Mouse (Mus musculus) adrenal gland, postnatal 4 days (tissue): ENCODE results near the gene Wnt11. TPM values are rescaled to one million over a fixed set of nuclear protein-coding genes. Genes with fewer than 3 reads are reported as not detected.

ENCODE experiments used
- DNase-seq, 2 experiments: peaks; one replicate each; pipeline ENCODE4 v3.0.0; 2021 to 2022; ENCODE audit warnings: low spot score in 2 of 2, mixed read lengths in 2 of 2
- long read RNA-seq, 2 experiments: library from polyadenylated mRNA; stranded (forward); transcript quantifications; one replicate each; pipeline ENCODE4 v2.0.0; 2021
- total RNA-seq, 2 experiments: library from RNA; stranded (reverse); gene quantifications; 2 replicates each; pipeline ENCODE4 v1.2.3; 2021

Wnt11 gene
- total RNA-seq = 1 to 10 TPM; 4.2 to 5.3 TPM
- long read RNA-seq, experiment 1, partial matches to known transcripts = 0 of 5 reads
- long read RNA-seq, experiment 1, other reads (novel, unspliced or antisense) = 5 of 5 reads
- long read RNA-seq, experiment 2, partial matches to known transcripts = 1 of 3 reads
- long read RNA-seq, experiment 2, other reads (novel, unspliced or antisense) = 2 of 3 reads

DNA sequence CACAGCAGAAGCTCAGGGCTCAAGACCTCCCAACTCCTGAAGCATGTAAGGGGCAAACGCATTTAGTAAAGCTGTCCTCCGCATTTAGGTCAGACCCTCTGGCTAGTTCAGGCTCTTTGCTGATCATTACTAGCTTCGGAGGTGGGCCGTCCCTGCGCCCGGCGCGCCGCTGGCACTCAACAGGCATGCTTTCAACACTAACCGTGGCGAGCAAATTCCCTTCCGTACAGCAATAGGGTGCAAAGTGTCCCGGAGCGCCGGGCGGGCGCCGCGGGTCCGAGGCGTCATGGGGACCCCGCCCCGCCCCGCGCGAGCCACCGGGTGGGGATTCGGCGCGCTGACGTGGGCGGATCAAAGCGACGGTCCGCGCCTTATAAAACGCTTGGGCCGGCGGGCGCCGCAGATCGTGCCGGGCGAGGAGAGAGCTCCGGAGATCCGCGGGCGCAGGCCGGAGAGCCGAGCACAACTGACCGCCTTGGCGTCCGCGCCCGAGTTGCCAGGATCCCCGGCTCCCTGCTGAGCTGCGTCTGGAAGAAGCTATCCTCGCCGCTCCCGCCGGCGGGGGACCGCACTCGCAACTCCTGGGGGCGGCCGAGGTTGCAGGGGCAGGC lies at the start of gene Wnt11:
Gene Wnt11 (plus strand): TSS at position 402 of the 611 bp plus-strand sequence.
- no peak for DNase-seq

- DNase-seq = no peak
These were observed 47.9 kb upstream of the Wnt11 start for GRCm38 (mm10) chr7:98786792-98787612.

DNA sequence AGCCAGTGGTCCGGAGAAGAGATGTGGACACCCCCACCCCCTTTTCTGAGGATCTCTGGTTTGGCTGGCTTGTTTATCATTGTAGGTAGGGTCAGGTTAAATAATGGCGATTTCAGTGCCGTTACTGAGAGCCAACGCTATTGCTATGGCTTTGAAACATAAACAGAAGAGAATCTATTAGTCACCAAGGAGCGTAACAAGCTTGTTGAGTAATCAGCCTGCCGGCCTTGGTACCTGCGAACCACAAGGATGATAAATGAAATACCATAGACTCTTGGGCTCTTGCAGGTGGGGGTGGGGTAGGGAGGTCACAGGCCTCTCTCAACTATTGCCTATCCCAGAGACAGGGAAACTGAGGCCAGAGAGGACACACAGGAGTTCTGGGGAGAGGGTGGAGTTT lies 46.2 kb upstream of the Wnt11 start:
- DNase-seq = no peak

DNA sequence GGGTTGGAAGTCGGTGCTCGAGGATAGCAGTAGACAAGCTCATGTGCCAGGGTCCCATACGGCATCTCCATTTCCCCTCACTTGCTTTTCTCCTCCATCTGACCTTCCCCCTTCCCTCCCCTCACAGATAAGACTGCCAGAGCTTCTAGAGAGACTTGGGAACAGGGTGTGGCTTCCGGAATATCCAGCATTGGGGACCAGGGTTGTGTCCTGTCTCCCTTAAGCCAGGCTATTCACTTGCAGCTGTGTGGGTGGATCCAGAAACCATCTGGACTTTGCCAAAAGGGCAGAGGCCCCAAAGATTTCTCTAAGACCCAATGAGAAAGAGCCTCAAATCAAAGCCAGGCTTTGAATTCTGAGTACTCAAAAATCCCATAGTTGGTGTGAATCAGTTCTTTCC lies 45.8 kb upstream of the Wnt11 start:
- no peak for DNase-seq

GRCm38 (mm10) chr7:98791864-98792263 lies 43.0 kb upstream of the Wnt11 start:
- no peak for DNase-seq

DNA sequence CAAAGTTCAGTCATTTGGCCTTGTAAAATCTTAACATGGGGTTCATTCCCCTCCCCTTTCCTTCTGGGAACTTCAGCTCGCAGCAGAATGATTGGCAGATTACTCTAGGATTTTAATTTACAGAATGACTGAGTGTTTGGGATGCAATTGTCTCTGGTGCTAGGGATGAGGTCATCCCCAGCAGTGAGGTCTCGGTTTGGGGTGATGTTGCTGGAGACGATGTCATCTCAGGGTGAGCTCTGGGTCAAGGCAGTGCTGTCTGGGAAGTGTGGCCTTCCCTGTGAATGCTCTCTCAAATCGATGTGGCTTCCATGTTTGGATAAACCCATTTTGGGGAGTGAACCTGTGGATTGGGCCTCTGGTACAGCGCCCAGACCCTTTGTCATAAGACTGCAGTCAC lies 41.1 kb upstream of the Wnt11 start:
- DNase-seq = no peak

- DNase-seq = no peak
These were observed 40.5 kb upstream of the Wnt11 start for GRCm38 (mm10) chr7:98794444-98794843.

DNA sequence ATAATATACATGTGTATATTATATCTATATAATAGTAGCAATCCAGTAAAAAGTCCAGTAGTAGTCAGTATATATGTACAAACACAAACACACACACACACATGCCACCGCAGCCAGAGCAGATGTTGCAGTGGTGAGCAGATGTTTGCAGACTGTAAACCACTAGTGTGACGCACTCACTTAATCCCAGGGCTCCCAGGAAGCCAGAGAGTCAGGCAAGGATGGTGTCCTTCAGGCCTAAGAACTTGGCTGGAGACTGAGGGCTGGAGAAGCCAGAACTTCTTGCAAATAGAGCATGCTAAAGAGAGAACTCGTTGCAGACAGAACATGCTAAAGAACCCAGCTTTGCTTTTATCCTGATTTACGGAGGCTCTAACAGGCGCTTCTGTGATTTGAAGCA lies 39.3 kb upstream of the Wnt11 start:
- no peak for DNase-seq

DNA sequence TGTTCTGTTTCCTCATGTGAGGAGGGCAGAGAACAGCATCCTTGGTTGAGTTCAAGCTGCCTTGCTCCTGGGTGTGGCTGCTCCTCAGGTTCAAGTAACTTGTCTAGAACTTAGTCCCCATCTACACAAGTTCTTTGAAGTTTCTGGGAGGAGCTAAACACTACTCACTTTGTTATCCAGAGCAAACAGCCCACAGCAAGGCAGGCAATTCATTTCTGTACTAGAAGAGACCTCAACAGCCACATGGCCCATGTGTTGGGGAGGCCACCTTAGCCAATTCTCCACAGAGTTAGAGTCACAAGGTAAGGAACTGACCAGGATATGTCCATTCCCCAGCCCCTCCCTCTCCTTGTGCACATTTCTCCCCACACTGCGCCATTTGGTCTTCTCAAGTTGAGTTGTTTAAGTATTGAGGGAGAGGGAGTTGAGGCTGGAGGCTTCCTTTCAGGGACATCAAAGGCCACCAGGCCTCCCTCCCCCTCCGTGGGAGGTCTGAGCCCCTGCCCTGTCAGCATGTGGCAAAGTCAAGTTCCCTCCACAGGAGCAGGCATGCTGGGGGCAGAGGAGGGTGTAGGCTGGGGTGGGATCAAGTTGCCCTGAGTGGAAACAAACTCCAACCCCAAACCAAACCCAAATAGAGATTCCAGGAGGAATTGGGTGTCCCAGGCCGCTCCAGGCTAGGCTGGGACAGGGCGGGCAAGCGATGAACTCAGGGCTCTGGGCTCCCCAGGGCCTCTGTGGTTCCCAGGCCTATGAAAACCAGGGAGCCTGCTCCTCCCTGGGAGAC lies 37.4 kb upstream of the Wnt11 start:
- DNase-seq = no peak

- DNase-seq = no peak
These were observed 36.8 kb upstream of the Wnt11 start for GRCm38 (mm10) chr7:98798134-98798417.

DNA sequence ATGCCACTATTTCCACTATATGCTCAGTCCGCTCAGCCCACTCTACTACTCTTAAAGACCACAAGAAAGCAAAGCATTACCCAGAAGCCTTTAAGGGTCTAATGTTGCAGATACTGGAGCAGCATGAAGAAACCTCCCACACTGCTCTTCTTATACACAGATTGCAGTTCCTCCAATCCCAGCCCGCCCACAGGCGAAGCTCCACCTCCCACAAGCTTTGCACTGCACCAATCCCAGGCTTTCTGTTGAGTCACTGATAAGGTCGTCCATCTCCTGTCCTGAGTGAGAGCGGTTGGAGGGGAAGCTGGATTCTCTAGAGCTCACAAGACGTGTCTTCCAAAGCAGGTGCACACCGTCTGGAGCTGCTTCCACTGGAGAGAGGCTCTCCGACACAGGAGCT lies 34.5 kb upstream of the Wnt11 start:
- DNase-seq = no peak

DNA sequence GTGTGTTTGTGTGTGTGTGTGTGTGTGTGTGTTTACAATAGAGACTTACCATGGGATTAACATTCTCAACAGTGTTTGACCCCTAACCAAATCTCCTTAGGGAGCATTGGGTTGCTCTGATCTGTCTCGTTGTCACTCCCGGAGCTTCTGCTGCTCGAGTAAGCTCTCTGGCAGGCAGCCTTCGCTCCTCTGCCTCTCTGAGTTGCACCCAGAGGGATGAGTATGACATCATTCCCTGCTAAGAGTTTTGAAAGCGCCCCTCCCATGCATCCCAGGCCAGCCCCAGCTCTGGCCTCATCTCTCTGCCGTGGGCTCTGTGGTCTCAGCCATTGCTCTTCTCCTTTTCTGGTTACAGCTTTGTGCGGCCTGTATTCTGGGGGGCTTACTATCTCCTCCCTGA lies 33.8 kb upstream of the Wnt11 start:
- no peak for DNase-seq

GRCm38 (mm10) chr7:98803181-98803580 lies 31.7 kb upstream of the Wnt11 start:
- DNase-seq = no peak

GRCm38 (mm10) chr7:98804841-98805772 lies 29.8 kb upstream of the Wnt11 start:
- DNase-seq = no peak

DNA sequence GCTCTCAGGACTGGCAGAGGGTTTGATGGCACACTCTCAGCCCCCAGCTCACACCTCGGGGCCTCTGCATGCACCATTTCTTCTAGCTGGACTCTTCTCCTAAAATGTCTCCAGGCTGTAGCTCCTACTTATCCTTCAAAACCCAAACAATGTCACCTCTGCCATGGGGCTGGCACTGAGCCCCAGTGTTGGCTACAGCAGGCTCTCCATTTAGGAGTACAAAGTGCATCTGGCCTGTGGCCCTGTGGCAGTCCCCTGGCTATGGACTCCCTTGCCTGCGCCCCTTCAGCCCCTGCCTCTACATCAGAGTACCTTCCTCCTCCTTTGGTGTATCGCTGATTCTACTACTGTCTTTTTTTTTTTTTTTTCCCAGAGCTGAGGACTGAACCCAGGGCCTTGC lies 28.0 kb upstream of the Wnt11 start:
- DNase-seq = no peak

GRCm38 (mm10) chr7:98809372-98809771 lies 25.5 kb upstream of the Wnt11 start:
- DNase-seq = no peak

GRCm38 (mm10) chr7:98810619-98811018 lies 24.3 kb upstream of the Wnt11 start:
- DNase-seq = no peak

GRCm38 (mm10) chr7:98820501-98820900 lies 14.4 kb upstream of the Wnt11 start:
- no peak for DNase-seq

DNA sequence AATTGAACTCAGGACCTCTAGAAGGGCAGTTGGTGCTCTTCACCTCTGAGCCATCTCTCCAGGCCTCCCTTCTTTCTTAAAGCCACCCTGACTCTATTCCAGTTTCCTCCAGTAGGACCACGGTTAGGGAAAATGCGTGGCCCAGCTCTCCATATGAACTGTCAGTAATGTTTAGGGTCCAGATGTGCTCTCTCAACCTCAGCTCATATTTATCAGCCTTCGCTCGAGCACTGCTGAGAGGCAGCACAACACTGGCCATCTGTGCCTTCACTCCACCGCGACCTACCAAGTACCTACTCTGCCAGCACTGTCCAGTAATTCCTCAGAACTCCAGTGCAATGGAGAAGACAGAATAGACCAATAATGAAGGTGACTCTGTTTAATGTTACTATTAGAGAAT lies 12.0 kb upstream of the Wnt11 start:
- DNase-seq = no peak

- no peak for DNase-seq
These were observed 10.8 kb upstream of the Wnt11 start for GRCm38 (mm10) chr7:98823896-98824822.
